Mouse (Mus musculus) left cerebral cortex, adult 11 months (tissue): ENCODE results near the gene C1qtnf12.

Experiments used
- DNase-seq: peaks from one replicate; pipeline ENCODE4 v3.0.0; 2022; ENCODE audit warnings: low spot score

The C1qtnf12 gene

GRCm38 (mm10) chr4:155962167-155962971, at the start of gene C1qtnf12:
Gene C1qtnf12, plus strand, starts transcription at chr4:155962318.
- no peak for DNase-seq

DNA sequence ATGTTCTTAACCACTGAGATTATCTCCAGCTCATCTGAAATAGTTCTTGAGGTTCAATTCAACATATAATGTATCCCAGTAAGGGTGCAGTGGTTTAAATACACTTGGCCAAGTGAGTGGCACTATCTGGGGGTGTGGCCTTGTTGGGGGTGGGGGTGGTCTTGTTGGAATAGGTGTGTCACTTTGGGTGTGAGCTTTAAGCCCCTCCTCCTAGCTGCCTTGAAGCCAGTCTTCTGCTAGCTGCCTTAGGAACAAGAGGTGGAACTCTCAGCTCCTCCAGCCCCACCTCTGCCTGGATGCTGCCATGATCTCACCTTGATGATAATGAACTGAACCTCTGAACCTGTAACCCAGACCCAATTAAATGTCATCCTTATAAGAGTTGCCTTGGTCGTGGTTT, 30.1 kb upstream of the C1qtnf12 start:
- no peak for DNase-seq

- peak; percentile 34 for DNase-seq
Measured at GRCm38 (mm10) chr4:155943049-155943452, 19.1 kb upstream of the C1qtnf12 start.

GRCm38 (mm10) chr4:155943534-155944249, 18.4 kb upstream of the C1qtnf12 start, which contains the start of gene Ube2j2:
Gene Ube2j2, plus strand, starts transcription at chr4:155943831.
- peak; percentile 90 for DNase-seq

- DNase-seq, result no peak
Measured at GRCm38 (mm10) chr4:155944271-155944670, 17.8 kb upstream of the C1qtnf12 start.

DNA sequence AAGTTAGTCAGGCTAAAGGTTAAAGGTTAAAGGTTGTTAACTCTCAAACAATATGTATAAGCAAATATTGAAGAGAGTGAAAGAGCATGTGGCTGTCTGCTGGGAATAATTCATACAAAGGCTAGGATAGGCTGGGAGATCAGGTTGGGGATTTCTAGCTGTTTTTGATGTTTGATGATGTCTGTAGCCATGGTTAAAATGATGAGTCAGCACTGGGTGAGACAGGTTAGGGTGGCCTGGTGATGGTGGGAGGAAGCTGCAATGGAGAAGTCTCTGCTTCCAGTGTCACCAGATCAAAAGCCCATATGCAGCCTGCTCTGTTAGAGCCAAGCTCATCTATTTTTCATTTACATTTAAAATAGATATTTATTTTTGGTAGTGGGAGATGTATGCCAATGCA, 15.0 kb upstream of the C1qtnf12 start:
- DNase-seq, result no peak

- DNase-seq, result no peak
Measured at GRCm38 (mm10) chr4:155955491-155955890, 6.6 kb upstream of the C1qtnf12 start.

GRCm38 (mm10) chr4:155959275-155959674, 2.8 kb upstream of the C1qtnf12 start:
- peak; percentile 45 for DNase-seq

- DNase-seq, result no peak
Measured at GRCm38 (mm10) chr4:155963106-155963505, 988 bp downstream of the C1qtnf12 start.

DNA sequence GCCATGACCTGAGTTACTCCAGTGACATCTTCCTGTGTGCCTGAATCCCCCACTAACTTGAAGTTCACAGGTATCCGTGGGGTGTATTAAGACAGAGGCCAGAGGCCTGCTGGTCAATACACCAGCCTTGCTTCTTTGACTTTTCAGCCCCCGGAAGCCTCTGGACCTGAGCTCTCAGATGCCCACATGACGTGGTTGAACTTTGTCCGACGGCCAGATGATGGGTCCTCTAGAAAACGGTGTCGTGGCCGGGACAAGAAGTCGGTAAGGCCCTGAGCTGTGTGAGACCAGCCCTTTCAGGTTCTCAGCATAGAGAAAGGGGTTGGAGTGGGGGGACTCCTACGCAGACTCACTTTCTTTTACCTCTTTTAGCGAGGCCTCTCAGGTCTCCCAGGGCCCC, 2.3 kb downstream of the C1qtnf12 start:
- DNase-seq, result no peak

DNA sequence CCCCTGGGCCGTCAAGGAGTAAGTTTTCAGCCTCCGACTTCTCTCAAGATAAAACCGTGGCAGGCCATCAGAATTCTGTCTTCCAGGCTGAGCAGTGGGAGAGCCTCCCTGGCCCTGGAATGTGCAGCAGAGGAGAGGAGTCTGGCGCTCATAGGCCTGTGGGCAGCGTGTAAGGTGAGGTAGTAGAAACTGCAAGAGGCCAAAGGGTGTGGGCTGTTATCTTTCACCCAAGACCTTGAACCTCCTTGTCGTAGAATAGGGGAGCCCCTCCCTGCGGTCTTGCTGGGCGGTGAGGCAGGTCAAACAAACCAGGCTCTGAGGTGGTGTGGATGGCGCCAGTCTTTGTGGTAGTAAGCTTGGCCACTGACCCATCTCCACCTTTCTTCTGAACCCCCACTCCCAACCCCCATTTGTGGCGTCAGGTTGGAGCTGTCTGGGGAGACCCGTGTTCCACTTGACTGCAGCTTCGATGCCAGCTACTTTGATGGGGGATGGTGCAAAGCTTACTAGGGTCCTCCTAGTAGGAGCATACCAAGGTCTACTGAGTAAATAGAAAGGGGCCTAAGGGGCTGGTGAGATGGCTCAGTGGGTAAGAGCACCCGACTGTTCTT, 7.0 kb downstream of the C1qtnf12 start:
- no peak for DNase-seq

GRCm38 (mm10) chr4:155970286-155970685, 8.2 kb downstream of the C1qtnf12 start:
- no peak for DNase-seq

GRCm38 (mm10) chr4:155972651-155973050, 10.5 kb downstream of the C1qtnf12 start:
- DNase-seq, result no peak

- DNase-seq, result no peak
Measured at GRCm38 (mm10) chr4:155973239-155973638, 11.1 kb downstream of the C1qtnf12 start.

DNA sequence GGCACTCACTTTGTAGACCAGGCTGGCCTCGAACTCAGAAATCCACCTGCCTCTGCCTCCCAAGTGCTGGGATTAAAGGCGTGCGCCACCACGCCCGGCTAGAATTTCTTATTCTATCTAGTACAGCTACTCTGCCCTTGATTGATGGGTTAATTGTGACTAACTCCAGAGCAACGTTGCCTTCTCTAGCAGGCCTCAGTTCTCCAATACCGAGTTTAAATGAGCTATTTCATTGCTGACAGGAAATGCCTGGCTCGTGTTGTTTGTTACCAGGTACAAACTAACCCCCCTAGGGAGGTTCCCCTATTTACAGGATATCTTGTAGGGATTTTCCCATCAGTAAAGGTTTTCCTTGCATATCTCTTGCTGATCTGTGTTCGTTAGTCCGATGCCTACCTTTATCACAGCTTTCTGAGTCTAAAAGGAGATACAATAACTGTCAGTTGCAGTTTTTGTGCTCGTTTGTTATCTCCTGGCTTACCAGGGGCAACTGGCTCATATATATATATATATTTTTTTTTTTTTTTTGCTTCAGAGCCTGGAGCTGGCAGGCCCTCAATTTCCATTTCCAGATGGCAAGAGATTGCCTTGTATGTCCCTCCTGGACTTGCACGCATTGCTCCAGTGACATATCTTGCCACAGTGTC, 19.4 kb downstream of the C1qtnf12 start:
- no peak for DNase-seq

DNA sequence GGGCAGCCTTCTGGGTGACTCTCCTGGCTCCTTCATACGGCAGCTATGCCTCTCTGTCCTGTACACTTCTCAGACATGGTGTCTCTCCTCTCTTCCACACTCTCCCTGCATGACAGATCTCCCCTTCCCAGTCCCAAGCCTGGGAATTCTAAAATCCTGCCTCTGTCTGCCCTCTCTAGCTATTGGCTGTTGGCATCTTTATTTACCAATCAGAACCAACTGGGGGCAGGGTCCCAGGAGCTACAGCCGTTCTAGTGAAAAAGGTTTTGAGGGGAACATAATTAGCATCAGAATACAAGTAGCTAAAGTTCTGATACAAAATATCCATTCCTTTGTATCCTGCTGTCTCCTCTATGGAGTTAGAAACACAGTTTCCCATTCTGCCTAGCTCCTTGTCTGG, 21.7 kb downstream of the C1qtnf12 start:
- no peak for DNase-seq

GRCm38 (mm10) chr4:155991211-155991907, 29.2 kb downstream of the C1qtnf12 start:
- peak; percentile 43 for DNase-seq

GRCm38 (mm10) chr4:155991908-155992230, 29.8 kb downstream of the C1qtnf12 start:
- DNase-seq, result no peak

DNA sequence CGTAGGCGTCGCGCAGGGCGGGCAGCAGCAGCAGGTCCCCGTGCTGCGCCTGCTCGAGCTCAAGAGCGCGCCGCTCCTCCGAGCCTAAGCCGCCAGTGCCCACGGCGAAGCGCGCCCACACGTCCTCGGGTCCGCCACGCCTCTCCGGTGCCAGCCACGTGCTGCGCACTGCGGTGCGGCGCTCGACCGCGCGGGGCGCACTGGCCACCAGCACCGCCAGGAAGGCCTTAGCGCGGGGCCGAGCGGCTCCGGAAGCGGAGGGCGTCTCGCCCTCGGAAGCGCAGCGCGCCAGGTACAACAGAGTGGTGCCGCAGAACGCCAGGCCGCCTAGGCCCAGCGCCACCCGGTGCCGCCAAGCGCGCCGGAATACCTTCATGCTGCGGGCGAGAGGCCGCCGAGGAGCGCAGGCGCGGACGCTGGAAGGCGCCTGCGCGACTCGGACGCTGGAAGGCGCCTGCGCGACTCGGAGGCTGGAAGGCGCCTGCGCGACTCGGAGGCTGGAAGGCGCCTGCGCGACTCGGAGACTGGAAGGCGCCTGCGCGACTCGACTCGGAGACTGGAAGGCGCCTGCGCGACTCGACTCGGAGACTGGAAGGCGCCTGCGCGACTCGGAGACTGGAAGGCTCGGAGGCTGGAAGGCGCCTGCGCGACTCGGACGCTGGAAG, 30.3 kb downstream of the C1qtnf12 start, which contains the start of the genes B3galt6 and Sdf4:
B3galt6 (minus strand) TSS at position 409 of the 665 bp plus-strand sequence.
Sdf4 (plus strand) TSS at position 632 of the 665 bp plus-strand sequence.
- DNase-seq, result peak; percentile 83

- peak; percentile 95 for DNase-seq
Measured at GRCm38 (mm10) chr4:155992906-155993547, 30.9 kb downstream of the C1qtnf12 start.

- DNase-seq, result no peak
Measured at GRCm38 (mm10) chr4:155993606-155994005, 31.5 kb downstream of the C1qtnf12 start.
